Mouse (Mus musculus): ENCODE measurements around the gene Klhl29.

DNA sequence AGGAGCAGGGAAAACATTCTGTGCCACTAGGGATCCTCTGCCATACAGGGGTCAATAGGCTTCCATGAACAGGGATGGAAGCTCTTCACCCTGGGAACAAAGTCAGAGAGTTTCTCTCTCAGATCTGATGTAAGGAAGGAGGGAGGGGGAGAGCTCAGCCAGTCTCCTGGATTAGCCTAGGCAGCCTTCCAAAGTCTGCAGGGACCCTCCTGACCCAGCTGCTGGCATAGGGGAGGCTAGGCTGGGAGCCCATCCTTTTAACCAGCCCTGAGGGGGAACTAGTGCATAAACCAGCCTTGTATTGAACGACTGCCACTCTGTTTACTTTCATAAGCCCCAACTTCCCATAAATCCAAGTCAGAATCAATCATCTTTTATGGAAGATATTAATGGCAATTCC lies 95.6 kb downstream of the Klhl29 start:
- TF ChIP-seq CTCF (IDR thresholded peaks at IDR 0.05; ENCODE audit: low read depth, low read length) (no peak), POLR2A (IDR thresholded peaks at IDR 0.05; ENCODE audit: borderline replicate concordance, low read depth, low read length) (no peak)
